Mouse (Mus musculus) E14TG2a.4 (cell line): ENCODE data around the gene Ddx56.

Experiments used
- CTCF ChIP-seq: conservative IDR thresholded peaks from 2 replicates; pipeline ENCODE4 v1.5.1; 2014; ENCODE audit warnings: low read length
- NANOG ChIP-seq: IDR thresholded peaks from 2 replicates; pipeline ENCODE4 v1.6.1; 2014; ENCODE audit warnings: borderline replicate concordance, low read length, mixed read lengths
- POU5F1 ChIP-seq: IDR thresholded peaks from 2 replicates; pipeline ENCODE4 v1.6.1; 2014; ENCODE audit warnings: low read length, borderline replicate concordance

- TF ChIP-seq CTCF, result no peak
- no peak for TF ChIP-seq NANOG
- no peak for TF ChIP-seq POU5F1
Observed at GRCm38 (mm10) chr11:6290883-6291282, 23.3 kb upstream of the Ddx56 start.
